Mouse (Mus musculus): Measurements from ENCODE around the gene Krtap5-2. TPM values are rescaled to one million over a fixed set of nuclear protein-coding genes. Genes with fewer than 3 reads are reported as not detected.
"Not testable (repeated sequence)": the region's sequence is repeated elsewhere in the genome, so short reads cannot be mapped to it uniquely, and the experiment has no call there.

Krtap5-2 gene
- polyA plus RNA-seq, 1 experiment: not detected

GRCm38 (mm10) chr7:142159366-142159765, 16.4 kb downstream of the Krtap5-2 start:
- no peak for DNase-seq
- WGBS: 98% methylated on average over 3 of the region's 3 CpGs
- TF ChIP-seq POLR2A (IDR thresholded peaks at IDR 0.05; ENCODE audit: control insufficient read depth, extremely low read depth, insufficient read depth, low read length, poor library complexity): no peak
- no peak for TF ChIP-seq CTCF (IDR thresholded peaks at IDR 0.05; ENCODE audit: borderline replicate concordance, control insufficient read depth, extremely low read depth, insufficient read depth, low read length, poor library complexity)
- H3K27ac ChIP-seq (ENCODE audit: control insufficient read depth, insufficient read depth, low read length): no peak overlapping the region
- no peaks in the 10 kb centered on the region for H3K27me3 ChIP-seq (ENCODE audit: control insufficient read depth, insufficient read depth, low read length)
- H3K36me3 ChIP-seq (ENCODE audit: control insufficient read depth, insufficient read depth, low read length): no peaks in the 10 kb centered on the region
- no peak overlapping the region for H3K4me3 ChIP-seq (ENCODE audit: control insufficient read depth, insufficient read depth, low read length)
- H3K4me1 ChIP-seq (replicated peaks; ENCODE audit: control insufficient read depth, insufficient read depth, low read length): no peaks in the 10 kb centered on the region

GRCm38 (mm10) chr7:142157013-142157412, 18.8 kb downstream of the Krtap5-2 start, which contains the start of gene Gm29735:
Gene Gm29735, minus strand, starts transcription at chr7:142157113.
- WGBS: 3% methylated on average over 2 of the region's 2 CpGs
- not testable (repeated sequence) for H3K4me3 ChIP-seq (ENCODE audit: control insufficient read depth, insufficient read depth, low read length); H3K4me1 ChIP-seq (replicated peaks; ENCODE audit: control insufficient read depth, insufficient read depth, low read length); H3K36me3 ChIP-seq (ENCODE audit: control insufficient read depth, insufficient read depth, low read length); H3K27ac ChIP-seq (ENCODE audit: control insufficient read depth, insufficient read depth, low read length); H3K27me3 ChIP-seq (ENCODE audit: control insufficient read depth, insufficient read depth, low read length); DNase-seq

DNA sequence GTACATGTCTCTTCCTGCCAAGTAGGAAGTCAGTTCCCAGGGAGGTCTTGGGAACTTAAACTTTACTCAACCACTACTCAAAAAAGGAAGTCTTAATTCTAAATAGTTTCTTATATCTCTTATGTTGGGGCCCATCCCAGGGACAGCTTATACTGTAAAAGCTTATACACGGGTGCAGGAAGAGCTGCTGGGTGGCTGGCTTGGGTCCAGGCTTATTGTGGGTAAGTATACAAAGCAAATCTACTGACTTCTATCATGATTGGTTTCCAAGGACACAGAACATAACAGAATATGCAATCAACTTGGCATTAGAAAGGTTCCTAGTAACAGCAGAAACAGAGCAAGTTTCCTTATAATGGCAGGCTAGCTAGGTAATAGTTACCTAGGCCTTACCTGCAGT, 20.5 kb downstream of the Krtap5-2 start:
- TF ChIP-seq CTCF (IDR thresholded peaks at IDR 0.05; ENCODE audit: borderline replicate concordance, control insufficient read depth, extremely low read depth, insufficient read depth, low read length, poor library complexity) (no peak), POLR2A (IDR thresholded peaks at IDR 0.05; ENCODE audit: control insufficient read depth, extremely low read depth, insufficient read depth, low read length, poor library complexity) (no peak)
- no peak for DNase-seq
- H3K4me1 ChIP-seq (replicated peaks; ENCODE audit: control insufficient read depth, insufficient read depth, low read length): no peaks in the 10 kb centered on the region
- H3K4me3 ChIP-seq (ENCODE audit: control insufficient read depth, insufficient read depth, low read length): no peak overlapping the region
- H3K27ac ChIP-seq (ENCODE audit: control insufficient read depth, insufficient read depth, low read length): no peak overlapping the region
- H3K27me3 ChIP-seq (ENCODE audit: control insufficient read depth, insufficient read depth, low read length): no peaks in the 10 kb centered on the region
- no peaks in the 10 kb centered on the region for H3K36me3 ChIP-seq (ENCODE audit: control insufficient read depth, insufficient read depth, low read length)
- WGBS: 2% methylated on average over 1 of the region's 1 CpGs

DNA sequence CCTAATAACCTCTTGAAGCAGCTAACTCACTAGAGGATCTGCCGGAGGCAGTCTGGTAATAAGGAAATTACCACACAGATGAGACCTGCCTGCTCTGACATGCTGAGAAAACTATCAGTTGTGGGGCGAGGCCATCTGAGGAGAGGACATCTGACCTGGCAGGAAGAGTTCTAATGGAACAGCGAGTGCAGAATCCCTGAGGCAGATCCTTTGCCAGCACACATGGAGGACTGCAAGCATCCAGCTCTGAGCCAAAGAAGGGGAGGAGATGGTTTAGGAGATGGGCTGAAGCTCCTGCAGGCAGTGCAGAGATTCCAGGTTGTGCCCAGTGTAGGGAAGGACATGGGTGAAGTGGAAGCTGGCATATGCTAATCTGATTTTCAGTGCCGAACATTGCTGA, 23.6 kb downstream of the Krtap5-2 start:
- no peak for DNase-seq
- TF ChIP-seq POLR2A (IDR thresholded peaks at IDR 0.05; ENCODE audit: control insufficient read depth, extremely low read depth, insufficient read depth, low read length, poor library complexity): no peak
- TF ChIP-seq CTCF (IDR thresholded peaks at IDR 0.05; ENCODE audit: borderline replicate concordance, control insufficient read depth, extremely low read depth, insufficient read depth, low read length, poor library complexity): no peak
- Histone ChIP-seq H3K4me3 (ENCODE audit: control insufficient read depth, insufficient read depth, low read length) (no peak overlapping the region), H3K36me3 (ENCODE audit: control insufficient read depth, insufficient read depth, low read length) (no peaks in the 10 kb centered on the region), H3K4me1 (replicated peaks; ENCODE audit: control insufficient read depth, insufficient read depth, low read length) (no peaks in the 10 kb centered on the region), H3K27me3 (ENCODE audit: control insufficient read depth, insufficient read depth, low read length) (no peaks in the 10 kb centered on the region), H3K27ac (ENCODE audit: control insufficient read depth, insufficient read depth, low read length) (no peak overlapping the region)
- 93% methylated on average over 4 of the region's 4 CpGs for WGBS

GRCm38 (mm10) chr7:142148633-142149032, 27.2 kb downstream of the Krtap5-2 start:
- TF ChIP-seq POLR2A (IDR thresholded peaks at IDR 0.05; ENCODE audit: control insufficient read depth, extremely low read depth, insufficient read depth, low read length, poor library complexity): no peak
- TF ChIP-seq CTCF (IDR thresholded peaks at IDR 0.05; ENCODE audit: borderline replicate concordance, control insufficient read depth, extremely low read depth, insufficient read depth, low read length, poor library complexity): no peak
- Histone ChIP-seq H3K4me3 (ENCODE audit: control insufficient read depth, insufficient read depth, low read length) (no peak overlapping the region), H3K4me1 (replicated peaks; ENCODE audit: control insufficient read depth, insufficient read depth, low read length) (no peaks in the 10 kb centered on the region), H3K36me3 (ENCODE audit: control insufficient read depth, insufficient read depth, low read length) (no peaks in the 10 kb centered on the region), H3K27ac (ENCODE audit: control insufficient read depth, insufficient read depth, low read length) (no peak overlapping the region), H3K27me3 (ENCODE audit: control insufficient read depth, insufficient read depth, low read length) (no peaks in the 10 kb centered on the region)
- no peak for DNase-seq

DNA sequence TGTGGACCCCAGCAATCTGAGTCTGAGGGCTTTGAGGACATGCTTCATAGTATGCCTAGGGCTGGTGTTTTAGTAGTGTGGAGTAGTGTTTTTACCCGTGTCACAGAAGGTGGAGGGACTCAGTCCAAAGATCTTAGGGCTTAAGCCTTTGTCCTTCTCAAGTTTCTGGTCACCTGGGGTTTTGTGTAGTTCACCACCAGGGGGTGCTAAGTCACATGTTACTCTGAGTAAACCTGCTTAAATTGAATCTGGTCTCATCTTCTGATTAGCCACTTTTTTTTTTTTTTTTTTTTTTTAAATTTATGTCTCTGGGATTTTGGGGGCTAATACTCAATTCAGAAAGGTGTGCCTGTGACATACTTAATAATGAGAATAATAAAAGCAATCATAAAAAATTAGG, 29.8 kb downstream of the Krtap5-2 start:
- TF ChIP-seq POLR2A (IDR thresholded peaks at IDR 0.05; ENCODE audit: control insufficient read depth, extremely low read depth, insufficient read depth, low read length, poor library complexity) (no peak), CTCF (IDR thresholded peaks at IDR 0.05; ENCODE audit: borderline replicate concordance, control insufficient read depth, extremely low read depth, insufficient read depth, low read length, poor library complexity) (no peak)
- Histone ChIP-seq H3K36me3 (ENCODE audit: control insufficient read depth, insufficient read depth, low read length) (no peaks in the 10 kb centered on the region), H3K27ac (ENCODE audit: control insufficient read depth, insufficient read depth, low read length) (no peak overlapping the region), H3K4me3 (ENCODE audit: control insufficient read depth, insufficient read depth, low read length) (no peak overlapping the region), H3K4me1 (replicated peaks; ENCODE audit: control insufficient read depth, insufficient read depth, low read length) (no peaks in the 10 kb centered on the region), H3K27me3 (ENCODE audit: control insufficient read depth, insufficient read depth, low read length) (no peaks in the 10 kb centered on the region)
- 6% methylated on average over 1 of the region's 1 CpGs for WGBS
- peak; percentile 30 for DNase-seq

- Histone ChIP-seq H3K4me1 (replicated peaks; ENCODE audit: control insufficient read depth, insufficient read depth, low read length) (no peaks in the 10 kb centered on the region), H3K27me3 (ENCODE audit: control insufficient read depth, insufficient read depth, low read length) (no peaks in the 10 kb centered on the region), H3K4me3 (ENCODE audit: control insufficient read depth, insufficient read depth, low read length) (no peak overlapping the region), H3K36me3 (ENCODE audit: control insufficient read depth, insufficient read depth, low read length) (no peaks in the 10 kb centered on the region), H3K27ac (ENCODE audit: control insufficient read depth, insufficient read depth, low read length) (no peak overlapping the region)
- no peak for TF ChIP-seq CTCF (IDR thresholded peaks at IDR 0.05; ENCODE audit: borderline replicate concordance, control insufficient read depth, extremely low read depth, insufficient read depth, low read length, poor library complexity)
- no peak for DNase-seq
- WGBS: 85% methylated on average over 4 of the region's 4 CpGs
Measured at GRCm38 (mm10) chr7:142145413-142145940, 30.3 kb downstream of the Krtap5-2 start.

Measured in thymus, adult 2 months (tissue).